Mouse (Mus musculus): ENCODE data around the gene Lmx1b.

The Lmx1b gene

GRCm38 (mm10) chr2:33643721-33644713 is 3.7 kb upstream of the Lmx1b start:
- no peak for DNase-seq

- peak; percentile 26 for DNase-seq
These were observed 2.5 kb upstream of the Lmx1b start for GRCm38 (mm10) chr2:33642650-33643458.

- DNase-seq, result no peak
These were observed 1.7 kb upstream of the Lmx1b start for GRCm38 (mm10) chr2:33641859-33642571.

- DNase-seq, result peak; percentile 22
These were observed 907 bp upstream of the Lmx1b start for GRCm38 (mm10) chr2:33640978-33641858.

- no peak for DNase-seq
These were observed 775 bp downstream of the Lmx1b start for GRCm38 (mm10) chr2:33639301-33640170.

- DNase-seq, result no peak
These were observed 2.1 kb downstream of the Lmx1b start for GRCm38 (mm10) chr2:33638141-33638733.

- no peak for DNase-seq
These were observed 3.0 kb downstream of the Lmx1b start for GRCm38 (mm10) chr2:33637288-33637687.

- no peak for DNase-seq
These were observed 3.6 kb downstream of the Lmx1b start for GRCm38 (mm10) chr2:33636628-33637188.

- no peak for DNase-seq
These were observed 4.2 kb downstream of the Lmx1b start for GRCm38 (mm10) chr2:33636117-33636521.

GRCm38 (mm10) chr2:33635323-33636116 is 4.8 kb downstream of the Lmx1b start:
- no peak for DNase-seq

- no peak for DNase-seq
These were observed 5.7 kb downstream of the Lmx1b start for GRCm38 (mm10) chr2:33634481-33635090.

- DNase-seq, result no peak
These were observed 6.4 kb downstream of the Lmx1b start for GRCm38 (mm10) chr2:33633955-33634354.

GRCm38 (mm10) chr2:33633237-33633636 is 7.1 kb downstream of the Lmx1b start:
- DNase-seq, result no peak

- no peak for DNase-seq
These were observed 7.7 kb downstream of the Lmx1b start for GRCm38 (mm10) chr2:33632551-33633059.

GRCm38 (mm10) chr2:33631708-33632343 is 8.5 kb downstream of the Lmx1b start:
- DNase-seq, result no peak

GRCm38 (mm10) chr2:33631022-33631707 is 9.1 kb downstream of the Lmx1b start:
- no peak for DNase-seq
